Mouse (Mus musculus): ENCODE measurements around the gene Ppp1r16b. TPM values are rescaled to one million over a fixed set of nuclear protein-coding genes. Genes with fewer than 3 reads are reported as not detected.
"Not testable (repeated sequence)": the region's sequence is repeated elsewhere in the genome, so short reads cannot be mapped to it uniquely, and the experiment has no call there.

Ppp1r16b gene
- total RNA-seq, 1 experiment from 2014 or later, result 19.0 TPM

GRCm38 (mm10) chr2:158726252-158726651, 61.1 kb downstream of the Ppp1r16b start:
- no peak for DNase-seq

GRCm38 (mm10) chr2:158728061-158728815, 63.0 kb downstream of the Ppp1r16b start:
- DNase-seq, result no peak

- DNase-seq, result no peak
Measured at GRCm38 (mm10) chr2:158730896-158731295, 65.7 kb downstream of the Ppp1r16b start.

GRCm38 (mm10) chr2:158732521-158732920, 67.3 kb downstream of the Ppp1r16b start:
- DNase-seq, result no peak

- DNase-seq, result no peak
Measured at GRCm38 (mm10) chr2:158733136-158733535, 67.9 kb downstream of the Ppp1r16b start.

GRCm38 (mm10) chr2:158733914-158734313, 68.7 kb downstream of the Ppp1r16b start:
- no peak for DNase-seq

GRCm38 (mm10) chr2:158734500-158735152, 69.4 kb downstream of the Ppp1r16b start:
- peak; percentile 45 for DNase-seq

- no peak for DNase-seq
Measured at GRCm38 (mm10) chr2:158735340-158735739, 70.1 kb downstream of the Ppp1r16b start.

GRCm38 (mm10) chr2:158736247-158736646, 71.0 kb downstream of the Ppp1r16b start:
- not testable (repeated sequence) for DNase-seq

- DNase-seq, result no peak
Measured at GRCm38 (mm10) chr2:158738591-158738990, 73.4 kb downstream of the Ppp1r16b start.

- DNase-seq, result no peak
Measured at GRCm38 (mm10) chr2:158739113-158739512, 73.9 kb downstream of the Ppp1r16b start.

- DNase-seq, result no peak
Measured at GRCm38 (mm10) chr2:158741011-158741501, 75.9 kb downstream of the Ppp1r16b start.

GRCm38 (mm10) chr2:158742431-158742830, 77.2 kb downstream of the Ppp1r16b start:
- DNase-seq, result no peak

GRCm38 (mm10) chr2:158743518-158744141, 78.4 kb downstream of the Ppp1r16b start:
- no peak for DNase-seq

GRCm38 (mm10) chr2:158745049-158745482, 79.9 kb downstream of the Ppp1r16b start:
- DNase-seq, result no peak

- no peak for DNase-seq
Measured at GRCm38 (mm10) chr2:158746164-158746563, 81.0 kb downstream of the Ppp1r16b start.

- DNase-seq, result no peak
Measured at GRCm38 (mm10) chr2:158749366-158749765, 84.2 kb downstream of the Ppp1r16b start.

GRCm38 (mm10) chr2:158760231-158760630, 95.0 kb downstream of the Ppp1r16b start:
- DNase-seq, result no peak

- DNase-seq, result no peak
Measured at GRCm38 (mm10) chr2:158762339-158762738, 97.1 kb downstream of the Ppp1r16b start.

- peak; percentile 94 for DNase-seq
Measured at GRCm38 (mm10) chr2:158767742-158768339, 102.6 kb downstream of the Ppp1r16b start, which contains the start of gene Fam83d. Gene Fam83d (plus strand): TSS chr2:158768093.

- peak; percentile 37 for DNase-seq
Measured at GRCm38 (mm10) chr2:158768350-158768749, 103.2 kb downstream of the Ppp1r16b start.

GRCm38 (mm10) chr2:158768771-158769170, 103.6 kb downstream of the Ppp1r16b start:
- no peak for DNase-seq
